Mouse (Mus musculus): ENCODE measurements at regions not wholly inside any gene's neighbourhood (a gene's known extent, or its start where the extent isn't known, plus 50 kb on each side); places are given as distances from the start of the nearest gene placed in this dataset.

DNA sequence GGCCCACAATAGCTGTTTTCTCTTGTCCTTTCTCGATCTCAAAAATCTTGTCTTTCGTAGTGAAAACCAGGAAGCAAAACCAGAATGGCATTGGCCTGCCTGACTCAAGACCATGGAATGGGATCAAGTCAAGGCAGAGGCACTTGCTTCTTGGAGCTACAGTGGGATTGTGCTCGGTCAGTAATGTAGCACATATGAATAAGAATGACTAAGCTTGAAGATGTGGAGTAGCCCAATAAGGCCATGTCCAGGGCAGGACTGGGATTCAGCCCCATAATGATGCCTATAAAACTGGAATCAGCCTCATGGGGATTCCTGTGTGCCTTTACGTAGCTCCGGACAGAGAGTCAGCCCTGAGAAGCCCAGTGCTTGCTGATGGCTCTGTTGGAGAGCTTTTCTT is 347.2 kb upstream of the Ubash3b start:
- Histone ChIP-seq H3K9ac (ENCODE audit: low read depth, low read length) (no peak overlapping the region), H3K4me1 (replicated peaks; ENCODE audit: control insufficient read depth, insufficient read depth, low read length) (no peaks in the 10 kb centered on the region), H3K36me3 (ENCODE audit: control insufficient read depth, insufficient read depth) (no peaks in the 10 kb centered on the region), H3K9me3 (ENCODE audit: control insufficient read depth) (no peaks in the 10 kb centered on the region), H3K27ac (ENCODE audit: low read depth, low read length) (no peak overlapping the region), H3K27me3 (replicated peaks; ENCODE audit: control insufficient read depth, insufficient read depth, low read length) (no peaks in the 10 kb centered on the region), H3K4me2 (replicated peaks; ENCODE audit: low read depth) (no peak overlapping the region), H3K4me3 (ENCODE audit: low read depth, low read length) (no peak overlapping the region)
- 94% methylated on average over 5 of the region's 5 CpGs for WGBS
- no peak for TF ChIP-seq CTCF (IDR thresholded peaks at IDR 0.05; ENCODE audit: low read depth)
- ATAC-seq, result no peak

DNA sequence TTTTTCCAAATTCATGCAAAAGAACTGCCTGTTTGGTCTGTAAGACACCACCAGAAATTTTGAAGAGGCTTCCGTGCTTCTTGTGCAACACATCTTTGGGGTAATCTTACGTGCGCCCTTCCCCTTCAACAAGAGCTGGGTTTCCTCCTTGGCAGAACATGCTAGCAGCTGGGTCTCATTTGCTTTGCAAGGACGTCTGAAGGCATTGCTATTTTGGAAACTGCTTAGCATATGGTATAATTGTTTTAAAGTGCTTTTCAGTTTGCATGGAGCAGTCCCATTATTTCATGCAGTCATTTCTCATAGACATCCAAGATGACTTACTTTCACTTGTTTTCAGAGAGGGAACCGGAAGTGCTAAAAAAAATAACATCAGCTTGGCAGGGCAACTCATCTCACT is 336.8 kb upstream of the Ubash3b start:
- WGBS, result 66% methylated on average over 5 of the region's 5 CpGs
- TF ChIP-seq CTCF (IDR thresholded peaks at IDR 0.05; ENCODE audit: low read depth), result no peak
- no peak for ATAC-seq

DNA sequence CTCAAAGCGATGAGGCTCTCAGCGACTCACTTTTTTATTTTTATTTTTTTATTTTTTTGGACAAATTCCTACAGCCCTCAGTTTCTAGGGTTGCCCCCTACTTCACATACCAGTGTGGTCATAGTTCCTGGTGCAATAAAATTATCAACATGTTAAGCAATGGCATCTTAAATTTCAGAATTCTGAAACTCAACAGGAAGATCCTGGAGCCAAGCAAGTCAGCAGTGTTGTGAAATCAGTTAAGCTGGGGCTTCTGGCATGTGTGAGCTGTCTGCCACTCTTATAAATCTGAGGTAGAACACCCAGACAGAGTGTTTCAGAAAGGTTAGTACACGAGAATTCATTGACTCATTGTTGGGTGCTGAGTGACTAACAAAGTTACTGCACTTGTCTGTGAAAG is 328.6 kb upstream of the Ubash3b start:
- Histone ChIP-seq H3K4me3 (ENCODE audit: low read depth, low read length) (no peak overlapping the region), H3K36me3 (ENCODE audit: control insufficient read depth, insufficient read depth) (no peaks in the 10 kb centered on the region), H3K27me3 (replicated peaks; ENCODE audit: control insufficient read depth, insufficient read depth, low read length) (no peaks in the 10 kb centered on the region), H3K27ac (ENCODE audit: low read depth, low read length) (no peak overlapping the region), H3K9me3 (ENCODE audit: control insufficient read depth) (no peaks in the 10 kb centered on the region), H3K4me1 (replicated peaks; ENCODE audit: control insufficient read depth, insufficient read depth, low read length) (no peaks in the 10 kb centered on the region), H3K4me2 (replicated peaks; ENCODE audit: low read depth) (no peak overlapping the region), H3K9ac (ENCODE audit: low read depth, low read length) (no peak overlapping the region)
- ATAC-seq, result no peak
- no peak for TF ChIP-seq CTCF (IDR thresholded peaks at IDR 0.05; ENCODE audit: low read depth)
- WGBS, result 91% methylated on average over 3 of the region's 3 CpGs

More for the DNA sequence above, 336.8 kb upstream of the Ubash3b start:
- Histone ChIP-seq H3K36me3 (ENCODE audit: control insufficient read depth, insufficient read depth) (no peaks in the 10 kb centered on the region), H3K9ac (ENCODE audit: low read depth, low read length) (no peak overlapping the region), H3K9me3 (ENCODE audit: control insufficient read depth) (no peaks in the 10 kb centered on the region), H3K4me3 (ENCODE audit: low read depth, low read length) (no peak overlapping the region), H3K27me3 (replicated peaks; ENCODE audit: control insufficient read depth, insufficient read depth, low read length) (no peaks in the 10 kb centered on the region), H3K27ac (ENCODE audit: low read depth, low read length) (no peak overlapping the region), H3K4me2 (replicated peaks; ENCODE audit: low read depth) (no peak overlapping the region), H3K4me1 (replicated peaks; ENCODE audit: control insufficient read depth, insufficient read depth, low read length) (no peaks in the 10 kb centered on the region)

DNA sequence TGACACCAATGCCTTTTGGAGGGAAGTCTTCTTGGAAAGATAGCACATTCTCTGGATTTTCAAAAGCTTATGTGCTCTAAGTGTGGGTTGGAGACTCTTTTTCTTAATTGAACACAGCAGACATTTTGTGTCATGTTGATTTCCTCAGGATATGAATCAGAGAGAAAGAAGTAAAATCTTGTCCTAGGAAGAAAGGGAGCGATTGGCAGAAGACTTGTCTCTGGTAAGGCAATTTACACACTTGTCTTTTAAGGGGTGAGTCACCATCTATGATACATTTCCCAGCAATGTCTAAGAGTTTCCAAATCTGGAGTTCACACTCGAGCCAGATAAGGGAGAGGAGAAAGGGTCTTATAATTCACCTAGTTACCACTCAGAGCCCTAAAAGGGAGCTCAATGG is 326.5 kb upstream of the Ubash3b start:
- Histone ChIP-seq H3K4me1 (replicated peaks; ENCODE audit: control insufficient read depth, insufficient read depth, low read length) (no peaks in the 10 kb centered on the region), H3K27ac (ENCODE audit: low read depth, low read length) (no peak overlapping the region), H3K36me3 (ENCODE audit: control insufficient read depth, insufficient read depth) (no peaks in the 10 kb centered on the region), H3K4me2 (replicated peaks; ENCODE audit: low read depth) (no peak overlapping the region), H3K27me3 (replicated peaks; ENCODE audit: control insufficient read depth, insufficient read depth, low read length) (no peaks in the 10 kb centered on the region), H3K9me3 (ENCODE audit: control insufficient read depth) (no peaks in the 10 kb centered on the region), H3K9ac (ENCODE audit: low read depth, low read length) (no peak overlapping the region), H3K4me3 (ENCODE audit: low read depth, low read length) (no peak overlapping the region)
- ATAC-seq, result no peak
- no peak for TF ChIP-seq CTCF (IDR thresholded peaks at IDR 0.05; ENCODE audit: low read depth)
- 58% methylated on average over 2 of the region's 2 CpGs for WGBS

DNA sequence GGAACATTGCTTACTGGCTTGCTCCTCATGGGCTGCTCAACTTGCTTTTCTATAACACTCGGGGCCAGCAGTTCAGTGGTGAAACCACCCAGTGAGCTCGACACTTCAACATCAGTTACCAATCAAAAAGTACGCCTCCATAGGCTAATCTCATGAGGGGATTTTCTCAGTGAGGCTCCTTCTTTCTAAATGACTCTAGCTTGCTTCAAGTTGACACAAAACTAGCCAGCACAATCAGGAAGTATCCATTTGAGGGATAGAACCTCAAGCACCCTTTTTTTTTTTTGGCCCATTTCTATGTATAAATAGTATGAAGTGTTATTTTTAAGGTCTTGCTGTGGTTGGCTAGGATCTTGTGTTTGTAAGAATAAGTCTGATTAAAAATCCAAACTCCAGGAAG is 321.7 kb upstream of the Ubash3b start:
- Histone ChIP-seq H3K9ac (ENCODE audit: low read depth, low read length) (no peak overlapping the region), H3K36me3 (ENCODE audit: control insufficient read depth, insufficient read depth) (no peaks in the 10 kb centered on the region), H3K4me3 (ENCODE audit: low read depth, low read length) (no peak overlapping the region), H3K27ac (ENCODE audit: low read depth, low read length) (no peak overlapping the region), H3K4me1 (replicated peaks; ENCODE audit: control insufficient read depth, insufficient read depth, low read length) (no peaks in the 10 kb centered on the region), H3K4me2 (replicated peaks; ENCODE audit: low read depth) (no peak overlapping the region), H3K27me3 (replicated peaks; ENCODE audit: control insufficient read depth, insufficient read depth, low read length) (no peaks in the 10 kb centered on the region), H3K9me3 (ENCODE audit: control insufficient read depth) (no peaks in the 10 kb centered on the region)
- TF ChIP-seq CTCF (IDR thresholded peaks at IDR 0.05; ENCODE audit: low read depth), result no peak
- WGBS, result 90% methylated on average over 3 of the region's 3 CpGs
- no peak for ATAC-seq

DNA sequence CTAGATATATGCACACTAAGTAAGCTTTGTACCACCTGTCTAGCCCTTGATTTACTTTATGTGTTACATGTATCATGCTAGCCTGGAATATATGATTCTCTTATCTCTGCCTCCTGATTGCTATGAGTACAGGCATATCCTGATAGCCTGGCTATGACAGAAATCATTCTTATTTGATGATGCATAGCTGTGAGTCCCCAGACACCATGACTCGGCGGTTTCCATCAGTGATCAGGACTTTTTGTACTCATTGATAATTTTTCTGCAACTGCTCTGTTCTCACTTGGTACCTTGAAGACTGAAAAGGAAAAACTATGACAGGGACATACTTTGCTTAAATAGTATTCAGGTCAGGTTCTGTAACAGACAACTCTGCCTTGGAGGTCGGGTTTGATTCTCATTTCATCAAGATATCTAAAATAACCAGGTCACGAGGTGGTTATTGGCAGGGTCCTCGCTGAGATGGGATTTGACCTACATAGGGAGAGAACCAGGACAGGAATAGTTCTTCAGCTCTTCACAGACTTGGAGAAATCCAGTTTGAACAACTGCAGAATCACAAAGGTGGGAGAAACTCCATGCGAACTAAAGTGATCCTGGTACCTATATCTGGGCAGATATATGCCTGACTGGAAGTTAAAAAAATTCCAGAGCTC is 320.2 kb upstream of the Ubash3b start:
- no peak overlapping the region for H3K4me2 ChIP-seq (replicated peaks; ENCODE audit: low read depth)
- no peaks in the 10 kb centered on the region for H3K4me1 ChIP-seq (replicated peaks; ENCODE audit: control insufficient read depth, insufficient read depth, low read length)
- no peaks in the 10 kb centered on the region for H3K9me3 ChIP-seq (ENCODE audit: control insufficient read depth)
- H3K36me3 ChIP-seq (ENCODE audit: control insufficient read depth, insufficient read depth), result no peaks in the 10 kb centered on the region
- H3K9ac ChIP-seq (ENCODE audit: low read depth, low read length), result no peak overlapping the region
- no peak overlapping the region for H3K27ac ChIP-seq (ENCODE audit: low read depth, low read length)
- WGBS, result 89% methylated on average over 6 of the region's 6 CpGs
- TF ChIP-seq CTCF (IDR thresholded peaks at IDR 0.05; ENCODE audit: low read depth), result no peak
- no peaks in the 10 kb centered on the region for H3K27me3 ChIP-seq (replicated peaks; ENCODE audit: control insufficient read depth, insufficient read depth, low read length)
- H3K4me3 ChIP-seq (ENCODE audit: low read depth, low read length), result no peak overlapping the region
- no peak for ATAC-seq
